Mouse (Mus musculus) natural killer cell, adult 2 months (primary cell): ENCODE measurements around the gene Tspan2.
A peak's percentile ranks its signal among the peaks of the same experiment; 100 is the strongest.

ENCODE experiments used
- DNase-seq, 2 experiments: peaks; one replicate each; pipeline ENCODE4 v3.0.0; 2022; ENCODE audit warnings: low spot score in 2 of 2

Tspan2 gene

GRCm38 (mm10) chr3:102734313-102735030, at the start of gene Tspan2:
Gene Tspan2 (plus strand): TSS chr3:102734529.
- peak; percentile 38 to 46 for DNase-seq

- no peak for DNase-seq
These were observed 47.5 kb upstream of the Tspan2 start for GRCm38 (mm10) chr3:102686861-102687260.

- DNase-seq = no peak
These were observed 46.5 kb upstream of the Tspan2 start for GRCm38 (mm10) chr3:102687852-102688251.

- DNase-seq = no peak
These were observed 42.4 kb upstream of the Tspan2 start for GRCm38 (mm10) chr3:102691802-102692484.

GRCm38 (mm10) chr3:102692758-102693325, 41.5 kb upstream of the Tspan2 start:
- DNase-seq = no peak

DNA sequence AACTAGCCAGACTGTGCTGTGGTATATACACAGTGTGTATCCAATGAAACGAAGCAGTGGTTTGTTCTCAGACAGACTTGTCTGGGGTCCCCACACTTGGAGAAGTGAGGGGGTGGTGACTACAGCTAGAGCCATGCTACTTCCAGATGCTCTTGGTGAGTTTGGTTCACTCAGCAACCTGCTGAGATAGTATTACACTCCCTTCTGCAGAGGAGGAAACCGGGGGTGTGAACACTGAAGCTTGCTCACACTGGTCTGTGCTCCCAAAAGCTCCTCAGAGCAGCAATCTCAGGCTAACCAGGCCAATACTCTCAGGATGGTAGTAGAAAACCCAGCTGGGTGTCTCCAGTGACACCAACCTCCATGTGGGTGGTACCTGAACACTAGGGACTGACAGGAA, 36.2 kb upstream of the Tspan2 start:
- DNase-seq = no peak

GRCm38 (mm10) chr3:102701303-102701702, 33.0 kb upstream of the Tspan2 start:
- DNase-seq = no peak

- DNase-seq = peak; percentile 52 to 73
These were observed 32.3 kb upstream of the Tspan2 start for GRCm38 (mm10) chr3:102701902-102702544.

- DNase-seq = no peak
These were observed 30.3 kb upstream of the Tspan2 start for GRCm38 (mm10) chr3:102704001-102704401.

- no peak for DNase-seq
These were observed 25.7 kb upstream of the Tspan2 start for GRCm38 (mm10) chr3:102708599-102708998.

DNA sequence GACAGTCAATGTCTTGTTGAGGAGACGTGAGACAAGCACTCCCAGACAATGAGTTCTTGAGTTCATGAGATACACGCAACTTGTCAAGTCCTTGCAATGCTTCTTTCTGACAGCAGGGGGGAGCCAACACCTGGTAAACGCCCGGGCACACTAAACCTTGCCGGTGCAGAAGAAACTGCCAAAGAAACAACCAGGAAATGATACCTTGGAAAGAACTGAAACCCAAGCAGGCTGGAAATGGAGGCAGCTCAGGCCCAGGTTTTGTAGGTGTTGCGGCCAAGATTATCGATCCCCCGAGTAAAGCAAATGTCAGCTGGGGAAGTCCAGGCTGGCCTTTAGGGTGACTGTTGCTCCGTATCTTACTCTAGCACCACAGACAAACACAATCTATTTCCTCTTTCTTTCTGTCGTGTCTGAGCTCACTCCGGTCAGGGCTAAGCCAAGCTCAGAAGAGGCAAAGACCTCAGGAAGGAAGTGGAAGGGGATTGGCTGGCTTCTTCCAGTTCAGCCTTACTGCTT, 19.2 kb upstream of the Tspan2 start:
- peak; percentile 77 to 84 for DNase-seq

GRCm38 (mm10) chr3:102715839-102716238, 18.5 kb upstream of the Tspan2 start:
- no peak for DNase-seq

GRCm38 (mm10) chr3:102717586-102718285, 16.6 kb upstream of the Tspan2 start:
- no peak for DNase-seq

GRCm38 (mm10) chr3:102723154-102723553, 11.2 kb upstream of the Tspan2 start:
- no peak for DNase-seq

DNA sequence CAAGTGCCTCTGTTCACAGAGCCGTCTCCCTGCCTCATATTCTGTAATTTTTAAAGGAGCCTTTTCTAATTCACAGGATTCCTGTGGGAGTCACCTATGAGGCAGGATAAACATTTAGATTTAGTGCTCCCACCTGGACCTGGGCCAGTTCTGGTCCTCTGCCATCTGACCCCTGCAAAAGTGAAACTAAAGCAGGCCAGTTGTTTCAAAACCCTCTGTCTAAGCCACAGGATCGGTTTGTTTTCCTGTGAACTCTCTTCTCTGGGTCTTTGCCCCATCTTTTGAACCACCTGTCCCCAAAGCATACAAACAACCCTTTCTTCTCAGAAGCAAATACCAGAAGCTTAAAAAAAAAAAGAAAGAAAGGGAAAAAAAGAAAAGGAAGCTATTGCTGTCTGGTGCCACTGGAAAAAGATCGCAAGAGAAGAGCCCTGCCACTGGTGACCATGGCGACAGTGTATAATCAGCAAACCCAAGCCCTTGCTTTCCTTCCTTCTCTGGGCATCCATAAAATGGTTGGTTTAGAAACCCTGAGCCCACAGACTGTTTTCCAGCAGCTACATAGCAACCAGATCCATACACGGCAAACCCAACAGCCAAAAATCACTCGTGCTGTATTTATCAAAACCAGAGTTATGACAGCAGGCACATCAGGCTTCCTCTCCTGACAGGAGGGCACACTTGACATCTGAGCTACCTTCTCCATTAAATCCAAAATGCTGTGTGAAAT, 10.3 kb upstream of the Tspan2 start:
- peak in 1 of 2 experiments; percentile 14 for DNase-seq

GRCm38 (mm10) chr3:102724798-102725459, 9.4 kb upstream of the Tspan2 start:
- DNase-seq = no peak

- DNase-seq = no peak
These were observed 4.9 kb upstream of the Tspan2 start for GRCm38 (mm10) chr3:102729416-102729815.

- no peak for DNase-seq
These were observed 3.2 kb upstream of the Tspan2 start for GRCm38 (mm10) chr3:102731112-102731511.

GRCm38 (mm10) chr3:102732619-102733018, 1.7 kb upstream of the Tspan2 start:
- no peak for DNase-seq

- no peak for DNase-seq
These were observed 1.3 kb upstream of the Tspan2 start for GRCm38 (mm10) chr3:102733050-102733449.
